Mouse (Mus musculus) heart, adult 2 months (tissue): Measurements from ENCODE around the gene Derl2.

Experiments
- CTCF ChIP-seq: fragments of 200-600 bp; IDR thresholded peaks from 2 replicates; pipeline ENCODE4 v1.8.1; 2022; ENCODE audit warnings: antibody characterized with exemption, mild to moderate bottlenecking, moderate library complexity
- EP300 ChIP-seq: fragments of 200-500 bp; IDR thresholded peaks from 2 replicates; pipeline ENCODE4 v1.6.1; 2011; ENCODE audit warnings: low read depth, low read length, control low read depth; ENCODE audit not compliant: insufficient read depth
- POLR2A ChIP-seq: fragments of 200-500 bp; IDR thresholded peaks from 2 replicates; pipeline ENCODE4 v1.6.1; 2011; ENCODE audit warnings: mild to moderate bottlenecking, low read depth, low read length, control low read depth; ENCODE audit not compliant: insufficient read depth

DNA sequence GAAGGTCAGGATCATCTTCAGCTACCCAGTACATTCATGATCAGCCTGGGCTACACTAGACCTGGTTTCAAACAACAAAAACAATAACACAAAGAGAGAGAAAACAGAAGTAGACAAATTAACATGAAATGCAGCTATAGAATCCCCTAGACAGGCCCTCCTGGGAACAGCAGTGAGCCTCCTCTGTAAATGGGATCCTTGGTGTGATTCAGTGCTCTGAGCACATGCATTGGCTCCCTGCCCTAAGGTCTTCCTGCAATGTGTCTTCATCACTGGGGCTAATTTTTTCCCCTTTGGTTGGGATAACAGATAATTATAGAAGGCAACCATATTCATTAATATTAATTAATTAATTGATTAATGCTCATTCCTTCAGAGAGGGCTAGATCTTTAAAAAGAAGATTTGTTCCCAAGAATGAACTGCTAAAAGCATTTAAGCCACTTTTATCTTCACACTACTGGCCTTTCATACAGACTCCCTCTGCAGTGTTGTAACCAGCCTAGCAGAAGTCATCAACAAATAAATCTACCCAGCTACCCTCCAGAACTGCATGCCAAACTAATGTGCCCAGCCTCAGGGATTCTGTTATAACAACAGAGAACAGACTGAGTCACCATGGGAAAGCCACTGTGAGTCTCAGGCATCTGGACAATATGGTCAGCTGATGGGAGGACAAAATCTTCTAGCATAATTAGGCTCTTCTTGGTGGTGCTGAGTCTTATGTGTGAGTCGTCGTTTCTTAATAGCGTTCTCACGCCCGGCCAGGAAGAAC, 20.1 kb upstream of the Derl2 start:
- TF ChIP-seq CTCF = no peak
- TF ChIP-seq POLR2A = no peak
- TF ChIP-seq EP300 = no peak
